Mouse (Mus musculus): ENCODE results near the gene Spata46.

DNA sequence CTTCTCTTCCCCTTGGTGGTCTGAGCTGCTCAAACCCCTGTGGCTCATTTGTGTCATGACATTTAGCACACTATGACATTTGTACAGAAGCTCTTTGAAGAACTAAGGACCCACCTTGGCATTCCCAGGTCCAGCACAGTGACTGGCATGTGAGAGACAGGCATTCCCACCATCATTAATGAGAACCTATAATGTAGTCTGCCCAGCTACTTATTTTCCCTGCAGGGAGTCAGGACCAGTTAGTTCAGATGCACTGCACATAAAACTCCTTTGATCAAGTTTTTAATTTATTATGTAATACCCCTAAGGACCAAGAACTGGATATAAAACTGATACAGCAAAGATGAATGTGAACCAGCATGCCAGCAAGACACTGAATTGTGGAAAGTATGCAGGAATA is 42.5 kb downstream of the Spata46 start:
- no peak for TF ChIP-seq CTCF (IDR thresholded peaks at IDR 0.05; ENCODE audit: low read depth, low read length)
- TF ChIP-seq POLR2A (IDR thresholded peaks at IDR 0.05; ENCODE audit: insufficient read depth, low read length) = no peak
- no peak for TF ChIP-seq EP300 (IDR thresholded peaks at IDR 0.05; ENCODE audit: insufficient read depth, low read depth, low read length)
